Mouse (Mus musculus) ES-Bruce4 (cell line): Measurements from ENCODE around the gene Dnajc27. TPM values are rescaled to one million over a fixed set of nuclear protein-coding genes. Genes with fewer than 3 reads are reported as not detected.

ENCODE experiments used
- H3K27ac ChIP-seq: 2 replicates; pipeline ENCODE4 v1.5.1; 2012; ENCODE audit warnings: low read length, inconsistent platforms; ENCODE audit not compliant: insufficient read depth
- H3K27me3 ChIP-seq: 2 replicates; pipeline ENCODE4 v1.6.1; 2012; ENCODE audit warnings: mild to moderate bottlenecking, low read length, inconsistent platforms; ENCODE audit not compliant: control insufficient read depth, poor library complexity, insufficient read depth, severe bottlenecking
- H3K36me3 ChIP-seq: 2 replicates; pipeline ENCODE4 v1.6.1; 2012; ENCODE audit warnings: inconsistent platforms, mild to moderate bottlenecking, low read length, moderate library complexity; ENCODE audit not compliant: control insufficient read depth, poor library complexity, insufficient read depth, severe bottlenecking
- H3K4me1 ChIP-seq: one replicate; pipeline ENCODE4 v1.8.1; 2011; ENCODE audit warnings: low read length; ENCODE audit not compliant: control insufficient read depth, insufficient read depth
- H3K4me3 ChIP-seq: 2 replicates; pipeline ENCODE4 v1.5.1; 2011; ENCODE audit warnings: low read depth, mild to moderate bottlenecking, low read length
- H3K9ac ChIP-seq: 2 replicates; pipeline ENCODE4 v1.6.1; 2012; ENCODE audit warnings: low read depth, mild to moderate bottlenecking, inconsistent platforms; ENCODE audit not compliant: poor library complexity, severe bottlenecking
- H3K9me3 ChIP-seq: replicated peaks from 2 replicates; pipeline ENCODE4 v1.6.1; 2012; ENCODE audit warnings: mild to moderate bottlenecking, low read length, inconsistent platforms; ENCODE audit not compliant: control insufficient read depth, poor library complexity, insufficient read depth, severe bottlenecking
- CTCF ChIP-seq: IDR thresholded peaks from one replicate; pipeline ENCODE4 v1.8.1; 2011; ENCODE audit warnings: low read depth, low read length
- EP300 ChIP-seq: IDR thresholded peaks from 2 replicates; pipeline ENCODE4 v1.6.1; 2011; ENCODE audit warnings: low read depth, low read length; ENCODE audit not compliant: insufficient read depth
- POLR2A ChIP-seq: IDR thresholded peaks from one replicate; pipeline ENCODE4 v1.8.1; 2011; ENCODE audit warnings: low read length; ENCODE audit not compliant: insufficient read depth
- polyA plus RNA-seq: library from polyadenylated mRNA; stranded (reverse); fragments of >200 nt; gene quantifications from 2 replicates; pipeline ENCODE4 v1.2.4, GENCODE M21; 2011; ENCODE audit warnings: low read depth; ENCODE audit not compliant: missing spikeins, insufficient read depth, insufficient read length

Dnajc27 gene
- polyA plus RNA-seq, 1 experiment = 11.9 TPM

DNA sequence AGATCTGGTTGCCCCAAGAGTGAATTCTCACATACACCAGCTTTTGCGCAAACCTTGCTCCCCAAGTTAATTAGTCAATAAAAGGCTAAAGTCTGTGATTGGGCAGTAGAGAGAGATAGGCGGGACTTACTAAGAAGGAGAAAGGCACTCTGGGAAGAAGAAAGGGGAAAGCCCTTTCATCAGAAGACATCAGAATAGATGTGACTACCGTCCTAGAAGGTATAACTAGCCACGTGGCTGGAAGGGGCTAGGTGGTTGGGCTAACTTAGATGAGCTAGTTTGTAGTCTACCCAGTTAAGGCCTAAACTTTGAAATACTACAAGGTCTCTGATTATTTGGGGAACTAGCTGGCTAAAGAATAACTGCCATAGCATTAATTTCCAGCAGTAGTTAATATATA lies 22.7 kb upstream of the Dnajc27 start:
- Histone ChIP-seq H3K9me3 (no peaks in the 10 kb centered on the region), H3K9ac (no peak overlapping the region), H3K4me3 (no peak overlapping the region), H3K36me3 (no peaks in the 10 kb centered on the region), H3K27me3 (no peaks in the 10 kb centered on the region), H3K27ac (no peak overlapping the region), H3K4me1 (no peaks in the 10 kb centered on the region)
- TF ChIP-seq EP300 (no peak), POLR2A (no peak), CTCF (no peak)

GRCm38 (mm10) chr12:4065498-4065897 lies 16.9 kb upstream of the Dnajc27 start:
- H3K27ac ChIP-seq = no peak overlapping the region
- H3K4me1 ChIP-seq = no peaks in the 10 kb centered on the region
- no peaks in the 10 kb centered on the region for H3K36me3 ChIP-seq
- no peak overlapping the region for H3K4me3 ChIP-seq
- no peaks in the 10 kb centered on the region for H3K27me3 ChIP-seq
- TF ChIP-seq CTCF (no peak), EP300 (no peak), POLR2A (no peak)
- no peaks in the 10 kb centered on the region for H3K9me3 ChIP-seq
- H3K9ac ChIP-seq = no peak overlapping the region

DNA sequence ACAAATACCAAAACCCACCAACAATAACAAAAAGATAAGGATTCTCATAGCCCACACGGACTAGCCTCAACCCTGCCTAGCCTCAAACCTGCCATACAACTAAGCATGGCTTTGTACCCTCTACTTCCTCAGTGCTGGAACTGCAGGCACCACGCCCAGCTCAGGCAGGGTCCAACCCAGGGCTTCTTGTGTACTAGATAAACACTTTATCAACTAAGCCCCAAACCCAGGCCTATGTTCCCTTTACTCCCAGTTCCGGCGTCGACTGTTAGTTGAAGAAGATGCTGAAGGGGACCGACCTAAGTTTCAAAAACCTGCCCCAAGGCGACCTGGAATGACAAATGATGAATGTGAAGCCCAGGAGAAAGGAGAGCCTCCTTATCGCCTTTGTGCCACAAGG lies 16.4 kb upstream of the Dnajc27 start:
- no peaks in the 10 kb centered on the region for H3K36me3 ChIP-seq
- no peak overlapping the region for H3K27ac ChIP-seq
- no peak overlapping the region for H3K9ac ChIP-seq
- no peaks in the 10 kb centered on the region for H3K9me3 ChIP-seq
- H3K4me1 ChIP-seq = no peaks in the 10 kb centered on the region
- TF ChIP-seq CTCF (no peak), POLR2A (no peak), EP300 (no peak)
- H3K4me3 ChIP-seq = no peak overlapping the region
- H3K27me3 ChIP-seq = no peaks in the 10 kb centered on the region

DNA sequence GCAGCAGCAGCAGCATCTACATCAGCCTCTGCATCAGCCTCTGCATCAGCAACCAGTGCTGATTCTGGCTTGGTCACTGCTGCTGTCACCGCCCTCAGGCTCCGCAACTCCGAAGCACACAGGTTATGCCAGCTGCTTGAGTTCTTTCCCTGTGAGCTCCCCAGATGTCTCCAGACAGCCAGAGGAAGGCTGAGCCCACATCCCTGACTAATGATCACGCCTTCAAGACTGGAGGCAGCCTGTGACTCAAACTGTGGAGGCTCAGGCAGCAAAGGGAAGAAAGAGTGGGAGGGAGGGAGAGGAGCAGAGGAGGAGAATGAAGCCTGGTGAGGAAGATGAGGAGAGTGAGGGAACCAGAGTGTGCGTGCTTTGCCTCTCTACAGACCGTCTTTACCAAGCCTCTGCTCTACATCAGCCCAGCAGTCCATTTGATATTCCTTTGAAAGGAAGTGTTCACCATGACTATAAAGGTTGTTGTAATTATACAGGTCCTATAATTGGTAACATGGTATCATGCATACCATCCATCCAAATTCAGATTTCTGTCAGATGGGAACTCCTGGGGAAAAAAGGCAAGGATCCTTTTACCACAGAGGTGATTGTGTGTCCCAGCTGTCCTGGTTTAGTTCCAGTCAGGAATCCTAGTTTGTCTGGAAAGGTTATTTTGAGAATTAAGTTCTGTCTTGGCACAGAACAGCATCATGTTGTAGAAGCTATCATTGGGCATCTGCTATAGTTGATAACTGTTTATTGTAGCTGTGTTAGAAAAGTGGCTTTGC lies 15.5 kb upstream of the Dnajc27 start:
- H3K27ac ChIP-seq = no peak overlapping the region
- no peak overlapping the region for H3K4me3 ChIP-seq
- H3K27me3 ChIP-seq = no peaks in the 10 kb centered on the region
- H3K36me3 ChIP-seq = no peaks in the 10 kb centered on the region
- no peak for TF ChIP-seq CTCF
- TF ChIP-seq EP300 = no peak
- TF ChIP-seq POLR2A = no peak
- no peaks in the 10 kb centered on the region for H3K4me1 ChIP-seq
- no peaks in the 10 kb centered on the region for H3K9me3 ChIP-seq
- no peak overlapping the region for H3K9ac ChIP-seq

GRCm38 (mm10) chr12:4068551-4068950 lies 13.8 kb upstream of the Dnajc27 start:
- H3K27me3 ChIP-seq = no peaks in the 10 kb centered on the region
- no peaks in the 10 kb centered on the region for H3K4me1 ChIP-seq
- H3K36me3 ChIP-seq = no peaks in the 10 kb centered on the region
- H3K9ac ChIP-seq = no peak overlapping the region
- TF ChIP-seq POLR2A = no peak
- no peak for TF ChIP-seq CTCF
- TF ChIP-seq EP300 = no peak
- H3K4me3 ChIP-seq = no peak overlapping the region
- H3K27ac ChIP-seq = no peak overlapping the region
- H3K9me3 ChIP-seq = no peaks in the 10 kb centered on the region

- no peak for TF ChIP-seq POLR2A
- TF ChIP-seq CTCF = no peak
- TF ChIP-seq EP300 = no peak
- Histone ChIP-seq H3K9me3 (no peaks in the 10 kb centered on the region), H3K4me3 (no peak overlapping the region), H3K4me1 (no peaks in the 10 kb centered on the region), H3K36me3 (no peaks in the 10 kb centered on the region), H3K27me3 (no peaks in the 10 kb centered on the region), H3K9ac (no peak overlapping the region), H3K27ac (no peak overlapping the region)
Observed at GRCm38 (mm10) chr12:4071671-4072070, 10.7 kb upstream of the Dnajc27 start.
